Mouse (Mus musculus) testis, adult 2 months (tissue): ENCODE measurements around the gene Cfap57.

ENCODE experiments used
- CTCF ChIP-seq: fragments of 200-500 bp; IDR thresholded peaks from 2 replicates; pipeline ENCODE4 v1.5.1; 2012; ENCODE audit warnings: low read depth, mild to moderate bottlenecking, inconsistent platforms, low read length, moderate library complexity; ENCODE audit not compliant: control insufficient read depth, insufficient read depth, insufficient replicate concordance
- POLR2A ChIP-seq: fragments of 200-500 bp; IDR thresholded peaks from 2 replicates; pipeline ENCODE4 v1.6.1; 2012; ENCODE audit warnings: low read depth, mild to moderate bottlenecking, inconsistent platforms, low read length, moderate library complexity; ENCODE audit not compliant: control insufficient read depth

DNA sequence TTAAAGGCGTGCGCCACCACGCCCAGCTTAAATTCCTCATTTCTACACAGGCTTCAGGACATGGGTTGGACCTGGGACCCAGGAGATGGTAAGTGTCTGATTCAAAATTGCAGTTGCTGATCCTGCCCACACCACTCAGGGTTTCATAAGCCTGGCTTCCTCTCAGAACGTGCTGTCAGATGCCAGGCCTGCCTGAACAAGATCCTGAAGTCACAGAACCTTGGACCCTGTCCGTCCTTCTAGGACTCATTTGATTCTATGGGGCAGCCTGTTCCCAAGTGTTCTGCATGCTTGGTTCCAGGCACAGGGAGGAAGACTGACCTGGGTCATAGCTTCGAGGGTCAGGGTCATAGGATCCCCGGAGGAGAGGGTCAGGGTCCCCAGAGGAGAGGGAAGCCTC, 87.0 kb downstream of the Cfap57 start:
- TF ChIP-seq CTCF (no peak), POLR2A (no peak)
